Mouse (Mus musculus) monocyte, adult 5-6 weeks (primary cell): Measurements from ENCODE around the gene Map4k1. TPM values are rescaled to one million over a fixed set of nuclear protein-coding genes. Genes with fewer than 3 reads are reported as not detected.

ENCODE experiments used
- ATAC-seq: fragments of 153-309, 156-312 bp; replicated peaks from 2 replicates; pipeline ENCODE4 v1.8.0; 2017; ENCODE audit warnings: mild to moderate bottlenecking; ENCODE audit not compliant: low TSS enrichment, insufficient number of reproducible peaks, severe bottlenecking, poor library complexity, low FRiP score
- total RNA-seq: library from RNA; stranded (forward); fragments of 200-1000, 200-491, 200-594 nt; gene quantifications from 3 replicates; pipeline ENCODE4 v1.2.3, GENCODE M21; 2017

Gene Map4k1
- total RNA-seq, 1 experiment from 2014 or later: 54.1 TPM

DNA sequence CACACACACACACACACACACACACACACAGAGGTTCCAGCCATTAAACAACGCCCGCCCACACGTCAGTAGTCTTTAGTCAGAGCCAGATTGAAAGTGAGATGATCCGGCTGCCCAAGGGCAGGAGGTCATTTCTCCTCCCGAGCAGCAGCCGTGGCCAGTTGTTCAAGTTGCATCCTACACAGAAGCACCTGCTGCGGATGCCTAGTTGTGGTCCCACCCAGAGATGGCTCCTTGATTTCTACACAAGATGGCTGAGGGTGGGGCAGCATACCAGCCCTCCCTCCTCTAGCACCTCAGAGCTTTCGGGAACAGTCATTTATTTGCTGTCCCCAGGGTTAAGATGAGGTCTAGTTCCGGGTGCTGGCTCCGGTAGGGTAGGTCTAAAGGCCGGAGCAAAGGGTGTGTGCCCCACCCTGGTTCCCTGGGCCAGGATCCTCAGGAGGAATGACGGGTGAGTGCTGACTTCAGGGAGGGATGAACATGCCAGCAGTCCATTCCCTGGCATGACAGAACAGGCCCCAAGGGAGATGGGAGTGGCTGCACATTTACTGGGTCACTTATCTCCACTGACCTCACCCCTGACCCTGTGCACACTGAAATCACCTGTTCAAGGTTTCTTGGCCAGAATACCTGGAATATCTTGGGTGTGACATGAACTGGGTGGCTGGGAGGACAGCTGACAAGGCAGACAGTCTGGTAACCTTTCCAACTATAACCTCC is 12.0 kb upstream of the Map4k1 start:
- no peak for ATAC-seq

GRCm38 (mm10) chr7:28971029-28971428 is 10.8 kb upstream of the Map4k1 start:
- ATAC-seq: peak; percentile 70

GRCm38 (mm10) chr7:28971770-28972269 is 10.0 kb upstream of the Map4k1 start:
- 0 out of 2 replicates have a peak, but pooled peaks have one; percentile 20 for ATAC-seq

GRCm38 (mm10) chr7:28972542-28972985 is 9.3 kb upstream of the Map4k1 start:
- peak; percentile 13; the same call in 1 of the 2 replicates for ATAC-seq

- ATAC-seq: no peak
Measured at GRCm38 (mm10) chr7:28973025-28973424, 8.8 kb upstream of the Map4k1 start.

- no peak for ATAC-seq
Measured at GRCm38 (mm10) chr7:28977556-28977955, 4.3 kb upstream of the Map4k1 start.

DNA sequence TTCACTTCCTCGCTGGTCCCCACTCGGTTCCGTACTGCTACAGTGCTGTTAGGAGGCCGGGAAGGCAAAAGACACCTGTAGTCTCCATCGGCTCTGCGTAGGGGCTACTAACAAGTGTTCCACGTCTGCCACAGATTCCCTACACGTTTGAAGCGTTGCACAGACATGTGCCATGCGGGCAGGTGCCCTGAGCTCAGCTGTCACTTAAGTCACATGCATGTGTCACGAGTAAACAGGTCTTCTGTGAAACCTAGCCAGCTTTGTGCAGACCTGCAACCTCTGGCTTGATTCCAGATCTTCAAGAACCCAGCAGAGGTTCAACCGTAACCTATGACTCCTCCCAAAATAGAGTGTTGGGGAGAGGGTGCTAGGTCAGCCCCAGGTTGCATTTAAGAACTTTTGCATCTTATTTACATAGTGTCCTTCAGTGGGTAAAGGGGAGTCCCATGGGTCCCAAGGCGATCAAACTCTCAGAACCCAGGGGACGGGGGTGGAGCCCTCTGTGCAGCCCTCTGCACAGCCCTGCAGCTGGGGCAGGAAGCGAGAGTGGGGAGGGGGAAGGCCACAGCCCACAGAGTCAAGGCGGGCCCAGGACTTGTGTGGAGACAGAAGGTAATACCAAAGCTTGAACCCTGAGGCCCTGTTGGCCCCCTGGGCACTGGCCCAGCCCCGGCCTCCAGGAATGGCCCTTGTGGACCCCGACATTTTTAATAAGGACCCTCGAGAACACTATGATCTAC is 594 bp downstream of the Map4k1 start:
- ATAC-seq: peak; percentile 47

GRCm38 (mm10) chr7:28983141-28983564 is 1.3 kb downstream of the Map4k1 start:
- ATAC-seq: no peak

DNA sequence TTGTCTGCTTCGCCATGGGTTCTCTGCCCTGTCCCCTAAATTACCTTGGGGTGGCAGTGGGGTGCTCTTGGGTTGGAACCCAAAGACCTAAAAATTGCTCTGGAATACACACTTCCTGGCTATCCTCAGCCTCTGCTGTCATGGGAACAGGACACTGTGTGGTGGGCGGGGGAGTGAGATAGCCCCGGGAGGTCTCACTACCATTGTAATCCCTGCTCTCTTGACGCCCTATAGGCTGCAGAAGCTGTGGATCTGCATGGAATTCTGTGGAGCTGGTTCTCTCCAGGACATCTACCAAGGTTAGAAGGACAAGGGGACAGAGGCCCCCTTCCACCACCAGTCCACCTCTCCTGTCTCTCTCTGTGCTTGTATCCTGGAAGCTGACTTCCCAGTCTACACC is 2.0 kb downstream of the Map4k1 start:
- no peak for ATAC-seq

DNA sequence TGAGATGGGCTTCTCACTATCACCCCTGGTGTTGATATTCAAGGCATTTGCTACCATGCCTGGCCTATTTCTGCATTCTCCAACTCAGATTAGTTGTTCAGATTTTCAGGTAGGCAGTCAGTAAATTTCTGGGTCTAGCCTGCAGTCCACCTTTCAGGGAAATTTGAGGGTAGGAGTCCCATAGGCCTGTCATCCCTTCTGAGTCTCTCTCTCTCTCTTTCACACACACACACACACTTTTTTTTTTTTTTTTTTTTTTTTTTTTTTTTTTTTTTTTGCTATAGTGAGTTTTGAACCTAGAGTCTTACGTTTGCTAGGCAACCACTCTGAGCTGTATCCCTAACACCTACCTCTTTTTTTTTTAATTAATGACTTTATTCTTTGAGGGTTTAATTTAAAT is 2.6 kb downstream of the Map4k1 start:
- no peak for ATAC-seq

DNA sequence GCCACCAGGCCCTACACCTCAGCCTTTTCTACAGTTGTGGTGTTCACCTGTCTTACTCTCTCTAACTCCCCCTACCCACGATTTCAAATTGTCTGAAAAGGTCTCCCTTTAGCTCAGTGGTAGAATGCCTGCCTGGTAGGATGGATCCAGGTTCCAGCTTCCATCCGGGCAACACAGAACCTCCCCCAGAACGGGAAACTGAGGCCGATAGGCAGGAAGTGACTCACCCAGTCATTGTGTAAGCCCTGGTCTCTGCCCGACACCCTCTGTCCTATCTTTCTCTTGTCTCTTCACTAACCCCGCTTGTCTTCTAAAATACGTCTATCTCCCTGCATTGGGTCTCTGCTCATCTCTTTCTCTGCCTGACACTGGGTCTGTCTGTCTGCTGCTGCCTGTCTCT is 3.4 kb downstream of the Map4k1 start:
- ATAC-seq: no peak

DNA sequence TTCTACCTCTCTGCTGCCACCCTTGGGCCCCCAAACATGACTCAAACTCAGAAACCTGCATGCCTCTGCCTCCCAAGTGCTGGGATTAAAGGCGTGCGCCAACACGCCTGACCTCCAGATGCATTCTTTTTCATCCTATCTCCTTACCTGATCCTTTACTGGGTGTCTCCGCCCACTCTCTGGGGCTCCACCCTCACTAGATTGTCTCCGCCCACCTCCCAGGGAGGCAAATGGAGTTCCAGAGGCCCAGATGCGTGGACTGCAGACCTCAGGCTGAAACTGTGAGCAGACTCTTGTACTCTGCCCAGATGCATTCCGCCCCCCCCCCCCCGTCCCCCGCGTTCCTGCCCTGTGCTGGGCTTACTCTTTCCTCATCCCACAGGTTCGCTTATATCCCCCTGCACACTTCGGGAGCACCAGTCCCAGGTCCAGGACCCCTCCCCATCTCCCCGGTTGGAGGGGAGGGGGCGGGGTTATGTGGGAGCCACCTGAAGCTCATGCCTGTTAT is 9.0 kb downstream of the Map4k1 start:
- no peak for ATAC-seq

GRCm38 (mm10) chr7:28991616-28992015 is 9.8 kb downstream of the Map4k1 start:
- no peak for ATAC-seq

GRCm38 (mm10) chr7:28992997-28993396 is 11.1 kb downstream of the Map4k1 start:
- no peak for ATAC-seq

- ATAC-seq: no peak
Measured at GRCm38 (mm10) chr7:28993402-28993801, 11.6 kb downstream of the Map4k1 start.

GRCm38 (mm10) chr7:29000651-29001605 is 19.1 kb downstream of the Map4k1 start:
- ATAC-seq: peak; percentile 80

- peak; percentile 57 for ATAC-seq
Measured at GRCm38 (mm10) chr7:29007224-29008101, 25.6 kb downstream of the Map4k1 start.

DNA sequence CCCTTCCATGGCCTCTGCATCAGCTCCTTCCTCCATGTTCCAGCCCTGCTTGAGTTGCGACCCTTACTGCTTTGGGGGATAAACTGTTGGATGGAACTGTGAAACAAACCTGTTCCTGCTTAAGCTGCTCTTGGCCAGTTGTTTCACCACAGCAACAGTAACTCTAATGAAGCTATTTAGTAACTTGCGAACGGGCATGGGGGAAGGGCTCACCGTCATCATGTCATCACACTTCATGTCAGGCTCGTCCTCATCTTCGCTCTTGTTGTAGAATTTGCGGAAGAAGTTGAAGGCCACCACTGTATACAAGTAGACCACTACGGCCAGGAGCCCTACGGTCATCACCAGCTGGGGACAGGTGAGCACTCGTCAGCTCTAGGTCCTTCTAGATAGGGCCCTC is 26.3 kb downstream of the Map4k1 start:
- peak; percentile 48 for ATAC-seq
